Mouse (Mus musculus): ENCODE measurements at regions not wholly inside any gene's neighbourhood (a gene's known extent, or its start where the extent isn't known, plus 50 kb on each side); places are given as distances from the start of the nearest gene placed in this dataset.
"Not testable (repeated sequence)": the region's sequence is repeated elsewhere in the genome, so short reads cannot be mapped to it uniquely, and the experiment has no call there.

GRCm38 (mm10) chr14:45805950-45806349 is 148.0 kb upstream of the Ddhd1 start:
- no peak for DNase-seq (ENCODE audit: extremely low spot score, low read depth, low spot score)

- no peak for DNase-seq (ENCODE audit: extremely low spot score, low read depth, low spot score)
Observed at GRCm38 (mm10) chr14:45806726-45807280, 148.9 kb upstream of the Ddhd1 start.

GRCm38 (mm10) chr14:45807767-45808166 is 149.8 kb upstream of the Ddhd1 start:
- DNase-seq (ENCODE audit: extremely low spot score, low read depth, low spot score): no peak

GRCm38 (mm10) chr14:45809491-45809890 is 151.5 kb upstream of the Ddhd1 start:
- no peak for DNase-seq (ENCODE audit: extremely low spot score, low read depth, low spot score)

GRCm38 (mm10) chr14:45810101-45810500 is 152.2 kb upstream of the Ddhd1 start:
- DNase-seq (ENCODE audit: extremely low spot score, low read depth, low spot score): no peak

GRCm38 (mm10) chr14:45810630-45811029 is 152.7 kb upstream of the Ddhd1 start:
- DNase-seq (ENCODE audit: extremely low spot score, low read depth, low spot score): no peak

- DNase-seq (ENCODE audit: extremely low spot score, low read depth, low spot score): no peak
Observed at GRCm38 (mm10) chr14:45815598-45815997, 157.7 kb upstream of the Ddhd1 start.

- not testable (repeated sequence) for DNase-seq (ENCODE audit: extremely low spot score, low read depth, low spot score)
Observed at GRCm38 (mm10) chr14:45816611-45817010, 158.7 kb upstream of the Ddhd1 start.

GRCm38 (mm10) chr14:45817756-45818155 is 159.8 kb upstream of the Ddhd1 start:
- no peak for DNase-seq (ENCODE audit: extremely low spot score, low read depth, low spot score)

GRCm38 (mm10) chr14:45824601-45825000 is 166.7 kb upstream of the Ddhd1 start:
- DNase-seq (ENCODE audit: extremely low spot score, low read depth, low spot score): no peak

- DNase-seq (ENCODE audit: extremely low spot score, low read depth, low spot score): peak; percentile 39
Observed at GRCm38 (mm10) chr14:45826023-45826422, 168.1 kb upstream of the Ddhd1 start.

- no peak for DNase-seq (ENCODE audit: extremely low spot score, low read depth, low spot score)
Observed at GRCm38 (mm10) chr14:45827096-45827495, 169.2 kb upstream of the Ddhd1 start.

- no peak for DNase-seq (ENCODE audit: extremely low spot score, low read depth, low spot score)
Observed at GRCm38 (mm10) chr14:45830457-45830856, 172.5 kb upstream of the Ddhd1 start.

GRCm38 (mm10) chr14:45837039-45837438 is 179.1 kb upstream of the Ddhd1 start:
- no peak for DNase-seq (ENCODE audit: extremely low spot score, low read depth, low spot score)

GRCm38 (mm10) chr14:45843829-45844228 is 185.9 kb upstream of the Ddhd1 start:
- no peak for DNase-seq (ENCODE audit: extremely low spot score, low read depth, low spot score)

GRCm38 (mm10) chr14:45850588-45850987 is 192.6 kb upstream of the Ddhd1 start:
- DNase-seq (ENCODE audit: extremely low spot score, low read depth, low spot score): no peak

GRCm38 (mm10) chr14:45878428-45878827 is 220.5 kb upstream of the Ddhd1 start:
- peak; percentile 28 for DNase-seq (ENCODE audit: extremely low spot score, low read depth, low spot score)

- no peak for DNase-seq (ENCODE audit: extremely low spot score, low read depth, low spot score)
Observed at GRCm38 (mm10) chr14:45920783-45921182, 262.8 kb upstream of the Ddhd1 start.

GRCm38 (mm10) chr14:45943581-45943980 is 285.6 kb upstream of the Ddhd1 start:
- no peak for DNase-seq (ENCODE audit: extremely low spot score, low read depth, low spot score)

GRCm38 (mm10) chr14:45944101-45944500 is 286.2 kb upstream of the Ddhd1 start:
- DNase-seq (ENCODE audit: extremely low spot score, low read depth, low spot score): no peak

- DNase-seq (ENCODE audit: extremely low spot score, low read depth, low spot score): peak; percentile 70
Observed at GRCm38 (mm10) chr14:45944506-45944905, 286.6 kb upstream of the Ddhd1 start.

- no peak for DNase-seq (ENCODE audit: extremely low spot score, low read depth, low spot score)
Observed at GRCm38 (mm10) chr14:45956624-45957023, 298.7 kb upstream of the Ddhd1 start.

- no peak for DNase-seq (ENCODE audit: extremely low spot score, low read depth, low spot score)
Observed at GRCm38 (mm10) chr14:45962474-45962873, 304.5 kb upstream of the Ddhd1 start.
